Mouse (Mus musculus): ENCODE results near the gene Slc35d3.

- TF ChIP-seq CTCF (IDR thresholded peaks at IDR 0.05; ENCODE audit: control insufficient read depth, insufficient read depth, insufficient replicate concordance, low read depth, low read length) (no peak), POLR2A (IDR thresholded peaks at IDR 0.05; ENCODE audit: control insufficient read depth, low read depth, low read length) (no peak)
Observed at GRCm38 (mm10) chr10:19877679-19878078, 26.4 kb upstream of the Slc35d3 start.

Data from testis, adult 2 months (tissue).